Mouse (Mus musculus): Measurements from ENCODE around the gene Fam107a. TPM values are rescaled to one million over a fixed set of nuclear protein-coding genes. Genes with fewer than 3 reads are reported as not detected.
"Not testable (repeated sequence)": the region's sequence is repeated elsewhere in the genome, so short reads cannot be mapped to it uniquely, and the experiment has no call there.

The Fam107a gene
- total and polyA plus RNA-seq, 2 experiments from 2014 or later: 2.8 to 23.5 TPM

GRCm38 (mm10) chr14:8283784-8284183 lies 34.0 kb downstream of the Fam107a start:
- Histone ChIP-seq H3K9me3 (ENCODE audit: low read length) (no peaks in the 10 kb centered on the region), H3K4me2 (ENCODE audit: low read depth) (no peak overlapping the region), H3K4me3 (ENCODE audit: low read depth, low read length) (no peak overlapping the region), H3K27ac (ENCODE audit: low read depth, low read length) (no peak overlapping the region), H3K27me3 (ENCODE audit: insufficient read depth, low read length) (no peaks in the 10 kb centered on the region), H3K9ac (no peak overlapping the region), H3K36me3 (ENCODE audit: insufficient read depth) (no peaks in the 10 kb centered on the region), H3K4me1 (ENCODE audit: insufficient read depth) (no peaks in the 10 kb centered on the region)
- TF ChIP-seq CTCF (IDR thresholded peaks at IDR 0.05; ENCODE audit: low read depth): no peak
- ATAC-seq: no peak
- no peak for DNase-seq

DNA sequence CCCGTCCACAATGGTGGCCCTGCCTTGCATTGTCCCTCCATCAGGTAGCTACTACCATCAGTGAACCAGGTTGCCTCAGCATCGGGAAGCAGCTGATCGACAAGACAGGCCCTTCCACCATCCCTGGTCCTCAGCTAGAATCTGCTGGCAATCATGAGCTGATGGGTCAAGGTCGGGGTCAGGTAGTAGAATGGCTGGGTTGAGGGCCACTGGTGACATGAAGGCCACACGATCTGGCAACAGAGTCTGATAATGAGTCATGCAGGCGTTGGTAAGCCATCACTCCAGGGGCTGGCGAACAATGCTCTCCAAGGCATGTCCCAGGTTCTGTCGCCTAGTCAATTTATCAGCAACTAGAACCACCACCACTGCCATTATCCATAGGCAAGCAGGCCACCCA lies 46.5 kb downstream of the Fam107a start:
- ATAC-seq; H3K9me3 ChIP-seq (ENCODE audit: low read length); H3K27me3 ChIP-seq (ENCODE audit: insufficient read depth, low read length); H3K27ac ChIP-seq (ENCODE audit: low read depth, low read length); DNase-seq; H3K4me2 ChIP-seq (ENCODE audit: low read depth); H3K4me3 ChIP-seq (ENCODE audit: low read depth, low read length); H3K36me3 ChIP-seq (ENCODE audit: insufficient read depth); H3K4me1 ChIP-seq (ENCODE audit: insufficient read depth); H3K9ac ChIP-seq: not testable (repeated sequence)
- 93% methylated on average over 8 of the region's 8 CpGs for WGBS

GRCm38 (mm10) chr14:8264378-8264777 lies 53.4 kb downstream of the Fam107a start:
- ATAC-seq: no peak
- TF ChIP-seq CTCF (IDR thresholded peaks at IDR 0.05; ENCODE audit: low read depth): no peak
- H3K36me3 ChIP-seq (ENCODE audit: insufficient read depth): no peaks in the 10 kb centered on the region
- no peak overlapping the region for H3K27ac ChIP-seq (ENCODE audit: low read depth, low read length)
- no peak overlapping the region for H3K4me3 ChIP-seq (ENCODE audit: low read depth, low read length)
- no peaks in the 10 kb centered on the region for H3K4me1 ChIP-seq (ENCODE audit: insufficient read depth)
- DNase-seq: no peak
- 98% methylated on average over 1 of the region's 1 CpGs for WGBS
- H3K4me2 ChIP-seq (ENCODE audit: low read depth): no peak overlapping the region
- H3K9ac ChIP-seq: no peak overlapping the region
- H3K9me3 ChIP-seq (ENCODE audit: low read length): no peaks in the 10 kb centered on the region
- no peaks in the 10 kb centered on the region for H3K27me3 ChIP-seq (ENCODE audit: insufficient read depth, low read length)

DNA sequence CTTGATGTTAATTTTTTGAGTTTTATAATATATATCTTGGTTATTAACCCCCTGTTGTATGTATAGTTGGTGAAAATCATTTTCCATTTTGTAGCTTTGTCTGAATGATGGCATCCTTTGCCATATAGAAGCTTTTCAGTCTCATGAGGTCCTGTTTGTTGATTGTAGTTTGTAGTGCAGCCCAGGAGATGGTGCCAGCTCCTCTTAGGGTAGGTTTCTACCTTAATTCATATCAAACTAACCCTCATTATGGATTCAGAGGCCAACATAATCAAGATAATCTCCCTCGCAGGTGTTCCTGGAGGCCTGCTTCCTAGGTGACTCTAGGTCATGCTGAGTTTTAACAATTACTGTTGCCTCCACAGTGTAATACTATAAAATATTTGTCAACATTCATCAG lies 55.6 kb downstream of the Fam107a start:
- ATAC-seq (no peak), DNase-seq (no peak)
- Histone ChIP-seq H3K36me3 (ENCODE audit: insufficient read depth) (no peaks in the 10 kb centered on the region), H3K27ac (ENCODE audit: low read depth, low read length) (no peak overlapping the region), H3K4me1 (ENCODE audit: insufficient read depth) (no peaks in the 10 kb centered on the region), H3K9me3 (ENCODE audit: low read length) (no peaks in the 10 kb centered on the region), H3K4me3 (ENCODE audit: low read depth, low read length) (no peak overlapping the region), H3K9ac (no peak overlapping the region), H3K4me2 (ENCODE audit: low read depth) (no peak overlapping the region), H3K27me3 (ENCODE audit: insufficient read depth, low read length) (no peaks in the 10 kb centered on the region)
- 41% methylated on average over 1 of the region's 1 CpGs for WGBS
- TF ChIP-seq CTCF (IDR thresholded peaks at IDR 0.05; ENCODE audit: low read depth): no peak

GRCm38 (mm10) chr14:8260214-8260613 lies 57.6 kb downstream of the Fam107a start:
- Histone ChIP-seq H3K4me2 (ENCODE audit: low read depth) (no peak overlapping the region), H3K27ac (ENCODE audit: low read depth, low read length) (no peak overlapping the region), H3K4me3 (ENCODE audit: low read depth, low read length) (no peak overlapping the region), H3K9ac (no peak overlapping the region), H3K27me3 (ENCODE audit: insufficient read depth, low read length) (no peaks in the 10 kb centered on the region), H3K4me1 (ENCODE audit: insufficient read depth) (no peaks in the 10 kb centered on the region), H3K9me3 (ENCODE audit: low read length) (no peaks in the 10 kb centered on the region), H3K36me3 (ENCODE audit: insufficient read depth) (no peaks in the 10 kb centered on the region)
- 79% methylated on average over 5 of the region's 5 CpGs for WGBS
- ATAC-seq (no peak), DNase-seq (no peak)
- TF ChIP-seq CTCF (IDR thresholded peaks at IDR 0.05; ENCODE audit: low read depth): no peak

- Histone ChIP-seq H3K36me3 (ENCODE audit: insufficient read depth) (no peaks in the 10 kb centered on the region), H3K4me1 (ENCODE audit: insufficient read depth) (no peaks in the 10 kb centered on the region), H3K27me3 (ENCODE audit: insufficient read depth, low read length) (no peaks in the 10 kb centered on the region), H3K27ac (ENCODE audit: low read depth, low read length) (no peak within 1 kb of the TSS), H3K4me3 (ENCODE audit: low read depth, low read length) (no peak within 1 kb of the TSS), H3K9me3 (ENCODE audit: low read length) (no peaks in the 10 kb centered on the region), H3K4me2 (ENCODE audit: low read depth) (no peak within 1 kb of the TSS), H3K9ac (no peak within 1 kb of the TSS)
- DNase-seq: no peak
- ATAC-seq: no peak
- no peak for TF ChIP-seq CTCF (IDR thresholded peaks at IDR 0.05; ENCODE audit: low read depth)
- 86% methylated on average over 3 of the region's 3 CpGs for WGBS
Observed at GRCm38 (mm10) chr14:8259166-8259565, 58.7 kb downstream of the Fam107a start, which contains the start of gene Acox2. TSS of gene Acox2 (minus strand) at chr14:8259353.

GRCm38 (mm10) chr14:8258752-8259151 lies 59.1 kb downstream of the Fam107a start:
- DNase-seq (no peak), ATAC-seq (no peak)
- 72% methylated on average over 3 of the region's 3 CpGs for WGBS

GRCm38 (mm10) chr14:8258335-8258627 lies 59.5 kb downstream of the Fam107a start:
- no peaks in the 10 kb centered on the region for H3K9me3 ChIP-seq (ENCODE audit: low read length)
- H3K4me2 ChIP-seq (ENCODE audit: low read depth): no peak overlapping the region
- 25% methylated on average over 3 of the region's 3 CpGs for WGBS
- no peak overlapping the region for H3K9ac ChIP-seq
- ATAC-seq (peak; percentile 55), DNase-seq (no peak)
- no peak overlapping the region for H3K27ac ChIP-seq (ENCODE audit: low read depth, low read length)
- no peaks in the 10 kb centered on the region for H3K36me3 ChIP-seq (ENCODE audit: insufficient read depth)
- no peaks in the 10 kb centered on the region for H3K4me1 ChIP-seq (ENCODE audit: insufficient read depth)
- no peak overlapping the region for H3K4me3 ChIP-seq (ENCODE audit: low read depth, low read length)
- no peaks in the 10 kb centered on the region for H3K27me3 ChIP-seq (ENCODE audit: insufficient read depth, low read length)
- no peak for TF ChIP-seq CTCF (IDR thresholded peaks at IDR 0.05; ENCODE audit: low read depth)

More at GRCm38 (mm10) chr14:8258752-8259151, 59.1 kb downstream of the Fam107a start:
- Histone ChIP-seq H3K27ac (ENCODE audit: low read depth, low read length) (no peak overlapping the region), H3K9ac (no peak overlapping the region), H3K4me3 (ENCODE audit: low read depth, low read length) (no peak overlapping the region), H3K4me1 (ENCODE audit: insufficient read depth) (no peaks in the 10 kb centered on the region), H3K36me3 (ENCODE audit: insufficient read depth) (no peaks in the 10 kb centered on the region), H3K9me3 (ENCODE audit: low read length) (no peaks in the 10 kb centered on the region), H3K27me3 (ENCODE audit: insufficient read depth, low read length) (no peaks in the 10 kb centered on the region), H3K4me2 (ENCODE audit: low read depth) (no peak overlapping the region)
- TF ChIP-seq CTCF (IDR thresholded peaks at IDR 0.05; ENCODE audit: low read depth): no peak

All from forebrain, postnatal 0 days (tissue).